Mouse (Mus musculus): Measurements from ENCODE around the gene Hoxb3.
A peak's percentile ranks its signal among the peaks of the same experiment; 100 is the strongest.

Gene Hoxb3

GRCm38 (mm10) chr11:96289293-96289692 is 33.8 kb upstream of the Hoxb3 start:
- no peak for DNase-seq

GRCm38 (mm10) chr11:96289837-96290236 is 33.3 kb upstream of the Hoxb3 start:
- no peak for DNase-seq

- no peak for DNase-seq
These were observed 32.3 kb upstream of the Hoxb3 start for GRCm38 (mm10) chr11:96290705-96291355.

- DNase-seq = no peak
These were observed 31.2 kb upstream of the Hoxb3 start, which contains the start of gene Hoxb6 for GRCm38 (mm10) chr11:96291681-96292564. TSS of gene Hoxb6 (plus strand) at chr11:96292476.

- DNase-seq = no peak
These were observed 30.4 kb upstream of the Hoxb3 start for GRCm38 (mm10) chr11:96292565-96293301.

GRCm38 (mm10) chr11:96293302-96293921 is 29.7 kb upstream of the Hoxb3 start:
- DNase-seq = no peak

- peak; percentile 88 for DNase-seq
These were observed 28.7 kb upstream of the Hoxb3 start for GRCm38 (mm10) chr11:96294245-96295091.

GRCm38 (mm10) chr11:96295092-96295835 is 27.9 kb upstream of the Hoxb3 start:
- no peak for DNase-seq

GRCm38 (mm10) chr11:96296997-96297396 is 26.1 kb upstream of the Hoxb3 start:
- DNase-seq = no peak

- DNase-seq = no peak
These were observed 25.7 kb upstream of the Hoxb3 start for GRCm38 (mm10) chr11:96297428-96297827.

- DNase-seq = no peak
These were observed 25.0 kb upstream of the Hoxb3 start for GRCm38 (mm10) chr11:96297968-96298635.

- peak; percentile 55 for DNase-seq
These were observed 24.0 kb upstream of the Hoxb3 start for GRCm38 (mm10) chr11:96298895-96299667.

GRCm38 (mm10) chr11:96299781-96300180 is 23.3 kb upstream of the Hoxb3 start:
- no peak for DNase-seq

- DNase-seq = no peak
These were observed 22.6 kb upstream of the Hoxb3 start for GRCm38 (mm10) chr11:96300354-96301063.

GRCm38 (mm10) chr11:96301064-96301431 is 22.1 kb upstream of the Hoxb3 start:
- no peak for DNase-seq

- DNase-seq = peak; percentile 76
These were observed 21.3 kb upstream of the Hoxb3 start for GRCm38 (mm10) chr11:96301837-96302236.

- DNase-seq = no peak
These were observed 20.6 kb upstream of the Hoxb3 start for GRCm38 (mm10) chr11:96302381-96303150.
